Mouse (Mus musculus) urinary bladder, postnatal 14 days (tissue): ENCODE results near the gene Usp44.
A peak's percentile ranks its signal among the peaks of the same experiment; 100 is the strongest.
"Not testable (repeated sequence)": the region's sequence is repeated elsewhere in the genome, so short reads cannot be mapped to it uniquely, and the experiment has no call there.

ENCODE experiments used
- DNase-seq: peaks from one replicate; pipeline ENCODE4 v3.0.0; 2021; ENCODE audit warnings: low spot score

The Usp44 gene

DNA sequence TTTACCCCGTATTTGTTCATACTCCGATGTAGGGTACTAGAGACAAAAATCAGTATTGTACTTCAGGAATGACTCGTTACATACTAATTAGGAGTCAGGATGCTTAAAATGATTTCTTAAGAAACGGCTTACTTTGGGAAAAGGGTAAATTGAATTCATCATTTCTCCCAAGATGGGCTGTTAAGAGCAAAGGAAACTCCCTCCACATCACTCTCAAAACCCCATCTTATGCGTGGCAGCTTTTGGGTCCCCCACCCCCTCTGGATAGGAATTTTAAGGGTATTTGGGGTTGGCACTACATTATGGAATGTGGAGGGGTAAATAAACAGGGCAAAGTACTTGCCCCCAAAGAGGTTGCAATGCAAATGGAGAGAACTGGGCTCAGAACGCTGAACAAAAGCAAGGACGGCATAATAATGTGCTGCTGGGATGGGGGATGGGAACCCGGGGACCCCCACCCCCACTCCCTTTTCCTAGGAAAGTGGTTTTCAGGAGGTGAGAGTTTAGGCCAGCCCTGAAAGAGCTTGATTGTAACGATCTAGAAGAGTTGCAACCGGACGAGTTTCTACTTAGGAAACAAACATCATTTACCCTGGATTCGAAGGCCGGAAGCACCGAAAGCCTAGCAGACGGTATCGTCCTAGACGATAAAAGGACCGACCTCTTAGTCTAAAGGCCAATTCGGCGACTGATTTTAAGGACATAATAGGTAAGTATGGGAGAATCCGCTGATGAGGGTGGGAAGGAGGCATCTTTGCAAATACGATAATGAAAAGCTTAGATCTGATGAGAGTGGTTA is at the start of gene Usp44:
Usp44 (plus strand) TSS at position 625 of the 799 bp plus-strand sequence.
- DNase-seq: no peak

DNA sequence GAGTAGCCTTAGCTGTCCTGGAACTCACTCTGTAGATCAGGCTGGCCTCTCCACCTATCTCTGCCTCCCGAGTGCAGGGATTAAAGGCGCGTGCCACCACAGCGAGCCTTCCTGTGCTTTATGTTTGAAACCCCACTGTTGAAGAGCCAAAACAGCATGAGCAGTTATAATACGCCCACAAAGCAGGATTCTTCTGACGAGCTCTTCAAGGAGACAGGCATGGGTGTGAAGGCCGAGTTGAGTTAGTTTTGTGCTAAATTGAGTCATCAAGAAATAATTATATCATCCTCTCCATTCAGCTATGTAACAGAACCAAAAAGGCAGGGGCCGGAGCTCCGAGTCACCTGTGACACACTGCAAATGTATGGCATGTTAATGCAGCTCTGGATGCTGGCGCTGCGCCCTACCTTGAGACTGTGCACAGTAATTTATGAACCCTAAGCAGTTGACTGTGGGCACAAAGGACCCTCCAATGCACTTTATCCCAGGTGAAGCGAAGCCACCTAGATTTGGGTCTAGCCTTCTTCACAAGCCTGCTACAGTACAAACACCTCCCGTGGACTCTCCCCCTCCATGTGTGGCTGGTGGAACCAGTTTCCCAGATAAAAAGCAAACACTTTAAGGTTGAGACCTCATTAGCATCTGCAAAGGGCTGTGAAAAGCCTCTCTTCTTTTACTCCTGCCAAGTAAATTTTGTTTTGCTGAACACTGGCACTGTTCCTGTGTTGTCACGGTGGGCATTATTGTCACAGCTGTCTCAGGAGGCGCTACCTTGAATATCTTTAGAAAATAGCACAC is 47.9 kb upstream of the Usp44 start:
- DNase-seq: no peak

DNA sequence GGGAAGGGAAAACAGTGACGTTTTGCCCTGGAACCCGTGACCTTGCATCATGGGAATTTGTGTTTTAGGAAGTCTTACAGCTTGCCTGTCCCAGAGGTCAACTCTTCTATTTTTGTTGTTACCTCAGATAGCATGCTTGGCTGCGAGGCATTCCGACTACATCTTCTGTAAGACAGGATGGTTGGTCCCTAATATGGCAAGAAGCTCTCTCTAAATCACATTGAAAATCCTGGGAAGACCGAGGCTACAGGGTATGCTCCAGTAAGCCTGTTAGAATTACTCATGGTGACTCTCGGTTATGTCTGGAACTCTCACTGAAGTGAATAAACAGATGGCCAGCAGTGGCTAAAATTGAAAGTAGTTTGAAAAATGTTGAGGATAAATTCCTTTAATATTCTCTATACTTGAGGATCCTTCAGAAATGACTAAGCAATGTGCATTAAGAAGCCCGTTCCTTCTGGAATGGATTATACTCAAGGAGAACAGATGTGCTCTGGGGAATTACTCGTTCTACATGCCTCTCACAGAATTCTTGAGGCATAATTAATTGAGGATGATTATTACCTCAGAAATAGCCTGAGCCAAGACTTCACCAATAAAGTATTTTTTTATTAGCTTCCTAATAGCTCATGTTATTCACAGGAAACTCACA is 31.5 kb upstream of the Usp44 start:
- DNase-seq: no peak

DNA sequence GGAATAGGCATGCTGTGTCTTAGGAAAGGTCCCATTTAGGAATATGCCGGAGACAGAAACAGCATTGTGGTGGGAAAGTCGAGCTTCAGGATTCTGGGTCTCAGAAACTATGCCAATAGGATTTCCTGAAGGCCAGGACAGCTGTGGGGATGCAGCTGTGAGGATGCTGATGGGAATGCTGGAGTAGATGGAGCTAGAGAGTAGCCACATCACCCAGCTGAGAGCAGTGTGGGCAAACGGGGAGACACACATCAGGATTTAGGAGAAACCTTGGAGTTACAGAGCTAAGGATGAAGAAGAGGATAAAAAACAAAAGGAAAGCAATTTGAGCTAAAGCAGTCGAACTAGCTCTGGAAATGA is 31.0 kb upstream of the Usp44 start:
- no peak for DNase-seq

DNA sequence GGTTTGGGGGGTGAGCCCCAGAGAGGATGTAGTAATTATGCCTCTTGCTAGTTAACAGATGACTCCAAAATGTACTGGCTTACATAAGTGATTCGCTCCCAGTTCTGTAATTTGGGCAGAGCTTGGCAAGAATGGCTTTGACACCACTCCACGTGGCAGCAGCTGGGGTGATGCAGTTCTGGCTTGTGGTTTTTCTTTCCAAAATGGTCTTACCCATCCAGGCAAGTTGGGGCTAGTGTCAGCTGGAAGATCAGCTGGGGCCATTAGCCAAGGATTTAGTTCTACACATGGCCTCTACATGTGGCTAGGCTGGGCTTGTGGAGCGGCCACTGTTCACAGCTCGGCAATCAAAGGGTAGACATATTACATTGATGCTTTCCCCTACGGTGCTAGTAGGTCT is 30.5 kb upstream of the Usp44 start:
- no peak for DNase-seq

DNA sequence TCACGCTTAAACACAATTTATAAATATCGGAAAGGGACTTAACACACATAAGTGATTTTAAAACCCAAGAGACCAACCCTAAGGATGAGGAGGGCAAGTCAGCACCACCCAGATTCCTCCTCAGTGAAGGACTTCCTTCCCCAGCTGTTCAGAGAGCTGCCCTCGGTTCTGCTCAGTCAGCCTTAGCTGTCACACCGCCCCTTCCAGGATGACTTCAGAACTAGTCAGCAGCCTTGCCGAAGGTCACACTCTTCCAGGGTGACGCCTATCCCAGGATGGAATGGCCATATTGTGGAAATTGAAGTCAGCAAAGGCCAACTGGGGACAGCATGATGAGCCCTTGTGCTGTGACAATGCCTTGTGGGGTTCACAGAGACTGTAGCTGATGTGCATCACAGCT is 28.2 kb upstream of the Usp44 start:
- DNase-seq: no peak

DNA sequence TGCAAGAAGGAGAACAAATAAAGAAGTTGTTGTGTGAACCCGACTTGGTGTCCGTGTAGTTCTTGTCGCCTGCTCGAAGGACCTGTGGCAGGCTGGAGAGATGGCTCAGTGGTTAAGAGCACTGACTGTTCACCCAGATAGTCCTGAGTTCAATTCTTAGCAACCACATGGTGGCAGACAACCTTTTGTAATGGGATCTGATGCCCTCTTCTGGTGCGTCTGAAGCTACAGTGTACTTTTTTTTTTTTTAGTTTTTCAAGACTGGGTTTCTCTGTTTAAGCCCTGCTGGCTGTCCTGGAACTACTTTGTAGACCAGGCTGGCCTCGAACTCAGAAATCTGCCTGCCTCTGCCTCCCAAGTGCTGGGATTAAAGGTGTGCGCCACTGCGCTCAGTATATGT is 21.9 kb upstream of the Usp44 start:
- not testable (repeated sequence) for DNase-seq

DNA sequence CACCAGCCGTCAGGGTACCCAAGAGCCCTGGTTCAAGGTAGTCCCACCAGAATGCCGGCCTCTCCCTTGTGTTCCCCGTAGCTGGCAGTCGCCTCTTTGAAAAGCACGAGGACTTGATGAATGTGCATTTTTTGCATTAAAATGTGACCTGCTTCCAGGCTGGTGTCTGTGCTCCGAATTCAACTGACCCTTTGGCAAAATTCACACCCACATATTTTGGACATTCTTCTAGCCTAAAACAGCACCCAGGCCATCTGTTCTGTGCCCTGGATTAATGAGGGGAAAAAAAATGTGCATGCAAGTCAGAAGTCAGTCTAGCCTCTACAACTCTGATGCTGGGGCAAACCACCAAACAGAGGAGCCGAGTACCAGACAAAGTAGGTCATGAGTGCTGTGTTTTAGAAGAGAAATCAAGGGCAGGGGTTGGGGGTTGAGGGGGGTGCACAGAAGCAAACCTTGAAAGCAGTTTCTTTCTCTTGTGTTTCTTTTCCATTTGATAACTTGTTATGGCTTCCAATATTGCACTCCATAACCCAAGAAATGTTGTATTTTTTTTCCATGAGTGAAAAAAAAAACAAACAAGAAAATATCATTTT is 20.7 kb upstream of the Usp44 start:
- DNase-seq: no peak

DNA sequence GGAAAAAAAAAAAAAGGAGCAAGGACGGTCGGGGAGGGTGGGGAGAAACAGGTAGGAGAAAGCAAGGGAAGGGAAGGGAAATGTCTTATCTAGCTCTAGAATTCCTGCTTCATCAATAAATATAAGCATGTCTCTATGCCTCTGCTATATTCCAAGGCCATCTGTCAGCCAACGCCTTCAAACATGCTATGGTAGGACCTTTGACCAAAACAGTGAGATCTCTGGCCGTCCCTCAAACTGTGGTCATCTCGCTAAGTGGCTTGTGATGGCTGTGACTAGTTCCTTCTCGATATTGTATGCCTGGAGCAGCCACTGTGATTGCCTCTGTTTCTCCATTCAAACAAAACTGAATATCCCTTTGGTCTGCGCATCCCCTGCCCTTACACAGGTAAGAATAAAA is 19.3 kb upstream of the Usp44 start:
- DNase-seq: no peak

DNA sequence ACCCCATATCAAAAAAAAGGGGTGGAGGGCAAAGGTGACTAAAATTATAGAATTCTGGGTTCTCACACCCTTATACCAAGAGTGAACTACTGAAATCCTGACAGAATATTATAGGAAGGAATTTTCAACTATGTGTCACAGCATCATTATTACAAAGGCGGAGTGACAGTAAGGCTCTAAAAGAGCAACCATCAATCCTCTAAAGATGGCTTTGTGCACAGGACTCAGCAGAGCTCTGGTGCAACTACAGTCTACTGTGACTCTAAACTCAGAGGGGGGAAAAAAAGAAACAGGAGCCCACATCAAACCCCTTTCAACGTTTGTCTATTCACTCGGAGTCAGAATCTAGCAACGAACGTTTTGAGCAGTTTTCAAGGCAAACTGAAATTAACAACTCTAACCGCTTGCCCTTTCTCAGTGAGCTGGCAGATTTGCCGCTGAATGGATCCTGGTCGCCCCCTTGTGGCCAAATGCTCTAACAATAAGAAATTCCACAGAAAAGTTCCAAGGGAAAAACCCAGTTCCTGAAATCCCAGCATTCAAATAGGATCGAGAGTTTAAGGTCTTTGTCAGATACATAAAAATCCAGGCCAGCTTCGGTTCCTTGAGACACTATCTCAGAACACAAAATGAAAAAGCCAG is 18.5 kb upstream of the Usp44 start:
- peak; percentile 69 for DNase-seq

DNA sequence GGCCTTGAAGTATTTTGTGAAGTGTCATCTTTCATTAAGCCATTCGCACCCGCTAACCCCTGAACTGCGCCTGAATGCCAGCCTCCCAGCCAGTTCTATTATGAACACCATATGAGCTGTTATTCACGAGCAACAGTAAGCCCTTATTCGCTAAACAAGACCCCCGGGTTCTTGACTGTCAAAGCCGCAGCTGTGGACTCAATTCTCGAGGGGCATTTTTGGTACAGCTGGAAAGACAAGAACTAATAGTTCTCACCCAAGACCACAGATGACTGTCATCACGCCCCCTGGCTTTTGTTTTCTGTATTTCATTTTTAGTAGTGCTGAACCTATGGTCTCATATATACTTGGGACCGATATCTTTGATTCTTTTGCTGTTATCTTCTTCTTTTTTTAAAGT is 17.6 kb upstream of the Usp44 start:
- no peak for DNase-seq

DNA sequence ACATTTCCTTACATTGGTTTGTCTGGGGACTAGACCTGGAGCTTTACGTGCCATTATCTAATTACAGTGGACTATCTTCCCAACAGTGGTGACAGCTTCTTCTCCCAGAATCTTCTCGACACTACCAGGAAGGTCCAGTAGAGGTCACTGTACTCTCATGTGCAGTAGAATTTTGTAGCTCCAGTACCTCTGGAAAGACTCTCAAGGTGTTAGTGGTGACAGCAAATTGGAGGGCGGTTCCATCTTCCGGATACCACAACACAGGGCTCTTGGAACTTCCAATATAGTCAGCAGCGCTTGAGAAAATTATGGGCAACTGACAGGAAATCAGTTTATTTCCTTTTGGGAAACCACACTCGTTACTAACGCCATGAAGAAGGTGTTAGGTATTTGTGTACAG is 12.7 kb upstream of the Usp44 start:
- DNase-seq: peak; percentile 71

DNA sequence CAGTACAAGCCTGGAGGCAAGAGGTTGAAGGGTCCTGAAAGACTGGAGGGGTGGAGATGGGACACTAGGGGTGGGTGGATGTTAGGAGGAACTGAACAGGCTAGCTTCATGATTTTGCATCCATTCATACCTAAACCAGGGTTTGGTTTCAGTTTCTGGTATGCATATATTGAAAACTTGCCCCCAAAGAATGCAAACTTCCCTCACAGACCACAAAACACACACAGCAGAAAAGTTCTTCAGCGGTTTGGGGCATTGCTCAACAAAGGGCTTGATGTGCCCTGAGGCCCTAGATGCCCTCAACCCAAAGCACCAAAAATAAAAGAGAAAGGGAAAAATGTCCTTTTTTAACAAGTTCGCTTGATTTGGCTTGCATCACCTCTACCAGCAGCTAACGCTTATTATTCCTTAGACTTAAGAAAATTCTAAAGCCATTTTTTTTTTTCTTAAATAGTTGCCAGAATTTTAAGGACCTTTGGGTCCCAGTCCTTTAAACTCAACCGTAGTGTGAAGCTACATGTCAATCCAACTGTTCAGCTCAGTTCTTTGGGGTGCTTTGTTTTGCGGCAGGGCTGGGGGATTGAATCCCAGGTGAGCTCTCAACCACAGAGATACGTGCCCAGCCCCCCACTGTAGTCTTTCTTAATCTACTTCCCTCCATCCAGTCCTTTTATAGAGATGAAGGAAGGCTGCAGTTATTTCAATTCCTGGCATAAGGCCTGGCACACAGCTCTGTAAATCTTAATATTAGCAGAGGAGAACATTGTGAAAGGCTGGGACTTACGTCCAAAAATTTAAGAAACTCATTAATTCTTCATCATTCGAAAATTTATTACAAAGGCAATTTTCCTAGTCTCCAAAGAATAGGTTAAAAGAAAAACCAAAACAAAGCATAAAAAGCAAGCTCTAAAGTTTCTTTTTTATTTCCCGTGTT is 1.2 kb upstream of the Usp44 start:
- DNase-seq: no peak

DNA sequence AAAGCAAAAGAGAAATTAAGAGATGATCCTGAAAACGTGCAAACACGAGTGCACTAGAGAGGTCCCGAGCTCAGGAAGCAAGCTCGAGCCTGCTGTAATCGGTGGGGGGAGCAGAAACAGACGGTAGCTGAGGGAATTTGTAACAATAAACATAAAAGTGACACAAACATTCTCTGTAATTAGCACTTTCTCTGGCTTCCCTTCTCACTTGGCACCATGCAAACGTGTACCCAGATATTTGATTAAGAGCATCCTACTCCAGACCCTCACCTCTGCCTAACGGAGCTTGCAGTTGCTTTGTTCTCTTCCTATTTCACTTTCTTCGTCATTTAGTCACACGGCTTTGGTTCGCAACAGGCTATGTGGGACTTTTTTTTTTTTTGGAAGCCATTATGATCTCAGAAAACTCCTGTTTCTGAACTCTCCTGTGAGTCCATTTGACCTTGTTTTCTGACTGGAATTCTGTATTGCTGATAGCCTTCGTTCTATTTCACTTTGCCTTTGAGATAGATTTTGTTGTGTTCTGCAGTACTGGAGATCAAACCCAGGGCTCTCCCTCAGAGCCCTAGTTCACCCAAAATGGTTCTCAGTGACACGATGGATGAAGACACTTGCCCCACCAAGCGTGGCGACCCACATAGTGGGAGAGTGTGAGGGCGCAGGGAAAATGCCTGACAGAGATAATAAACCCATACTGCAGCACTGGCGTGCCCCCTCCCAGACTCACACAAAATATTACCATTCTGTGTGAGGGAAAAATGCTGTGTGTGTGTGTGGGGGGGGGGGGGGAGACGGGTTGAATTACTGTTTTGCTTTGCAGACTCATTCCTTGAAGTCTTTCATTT is 597 bp downstream of the Usp44 start:
- DNase-seq: no peak

DNA sequence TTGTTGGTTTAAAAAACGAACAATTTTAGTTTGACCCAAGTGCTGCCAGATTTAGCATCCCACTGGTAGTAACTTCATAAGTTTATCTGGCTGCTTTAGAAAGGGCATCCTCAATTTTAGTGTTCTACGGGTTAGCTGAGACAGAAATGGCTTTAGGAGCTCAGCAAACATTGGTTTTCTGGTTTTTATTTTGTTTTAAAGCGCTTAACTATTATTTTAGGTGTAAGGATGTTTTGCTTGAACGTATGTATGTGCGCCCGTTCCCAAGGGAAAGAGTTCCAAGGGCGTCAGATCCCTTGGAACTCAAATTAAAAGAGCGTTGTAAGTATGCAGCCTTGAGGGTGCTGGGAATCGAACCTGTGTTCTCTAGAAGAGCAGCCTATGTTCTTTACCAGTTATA is 1.5 kb downstream of the Usp44 start:
- DNase-seq: no peak

DNA sequence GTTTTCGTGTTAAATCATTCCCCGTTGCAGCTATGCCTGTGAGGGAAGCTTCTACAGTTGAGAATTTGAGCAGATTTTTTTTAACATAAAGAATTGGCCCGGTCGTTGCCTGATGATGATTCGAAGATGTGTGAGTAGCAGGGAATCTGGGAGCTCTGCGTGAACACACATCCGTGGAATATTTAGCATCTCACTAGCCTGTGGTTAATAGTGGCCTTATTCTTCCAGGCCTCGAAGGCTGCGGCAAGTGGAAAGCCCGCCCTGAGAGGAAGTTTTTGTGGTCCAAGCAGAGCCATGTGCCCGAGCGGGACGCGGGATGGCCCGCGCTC is 2.0 kb downstream of the Usp44 start:
- DNase-seq: no peak

DNA sequence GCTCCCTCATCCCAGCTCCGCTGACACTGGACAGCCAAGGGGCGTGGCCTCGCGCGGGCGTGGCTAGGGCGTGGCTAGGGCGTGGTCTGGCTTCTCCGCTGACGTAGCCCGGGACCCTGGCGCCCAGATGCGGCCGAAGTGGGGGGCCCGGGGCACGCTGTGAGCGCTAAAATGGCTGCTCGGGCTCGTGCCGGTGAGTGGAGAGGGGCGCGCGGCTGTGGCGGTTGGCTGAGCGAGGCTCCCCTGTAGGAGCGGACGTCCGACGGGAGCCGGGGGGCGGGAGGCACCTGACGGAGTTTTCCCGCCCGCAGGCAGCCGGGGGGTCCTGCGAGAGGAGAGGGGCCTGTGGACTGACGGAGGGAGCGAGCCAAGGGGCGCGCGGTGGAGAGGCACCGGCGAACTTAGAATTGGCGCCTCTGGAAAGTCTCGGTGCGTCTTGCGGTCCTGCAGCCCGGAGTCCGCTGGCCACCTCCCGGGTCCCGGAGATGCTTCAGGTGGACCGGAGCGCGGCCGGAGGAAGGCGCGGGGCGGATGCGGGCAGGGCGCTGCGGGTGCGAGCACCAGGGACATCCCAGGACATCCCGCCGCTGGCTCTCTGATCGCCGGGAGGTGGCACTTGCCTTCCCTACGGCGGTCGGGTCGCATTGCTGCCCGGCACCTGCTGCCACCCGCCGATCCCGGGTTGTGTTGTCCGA is 2.5 kb downstream of the Usp44 start:
- peak; percentile 55 for DNase-seq

DNA sequence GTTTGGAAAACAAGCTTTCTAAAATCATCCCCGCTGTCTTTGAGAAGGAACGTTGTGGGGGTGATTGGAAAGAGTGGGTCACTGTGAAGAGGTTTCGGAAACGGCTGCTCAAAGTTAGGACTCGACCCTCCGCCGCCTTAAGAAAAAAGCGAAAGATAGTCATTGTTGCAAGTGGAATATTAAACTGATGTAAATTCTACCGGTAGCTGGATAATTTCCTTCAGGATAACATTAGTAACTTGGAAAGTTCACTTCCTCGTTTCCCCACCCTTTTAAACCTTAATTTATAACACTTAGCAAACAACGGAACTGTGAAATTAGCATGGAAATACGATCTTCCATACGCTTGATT is 3.0 kb downstream of the Usp44 start:
- no peak for DNase-seq

DNA sequence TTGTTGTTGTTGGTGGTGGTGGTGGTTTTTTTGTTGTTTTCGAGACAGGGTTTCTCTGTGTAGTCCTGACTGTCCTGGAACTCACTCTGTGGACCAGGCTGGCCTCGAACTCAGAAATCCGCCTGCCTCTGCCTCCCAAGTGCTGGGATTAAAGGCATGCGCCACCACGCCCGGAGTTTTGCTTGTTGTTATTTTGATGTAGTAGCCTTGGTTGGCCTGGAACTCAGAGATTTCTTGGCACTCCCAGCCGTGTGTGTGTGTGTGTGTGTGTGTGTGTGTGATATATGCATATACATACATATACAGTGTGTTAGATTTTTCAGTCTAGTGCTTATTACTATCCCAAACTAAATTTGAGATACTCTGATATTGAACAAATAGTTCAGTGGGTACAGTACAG is 3.8 kb downstream of the Usp44 start:
- DNase-seq: not testable (repeated sequence)

DNA sequence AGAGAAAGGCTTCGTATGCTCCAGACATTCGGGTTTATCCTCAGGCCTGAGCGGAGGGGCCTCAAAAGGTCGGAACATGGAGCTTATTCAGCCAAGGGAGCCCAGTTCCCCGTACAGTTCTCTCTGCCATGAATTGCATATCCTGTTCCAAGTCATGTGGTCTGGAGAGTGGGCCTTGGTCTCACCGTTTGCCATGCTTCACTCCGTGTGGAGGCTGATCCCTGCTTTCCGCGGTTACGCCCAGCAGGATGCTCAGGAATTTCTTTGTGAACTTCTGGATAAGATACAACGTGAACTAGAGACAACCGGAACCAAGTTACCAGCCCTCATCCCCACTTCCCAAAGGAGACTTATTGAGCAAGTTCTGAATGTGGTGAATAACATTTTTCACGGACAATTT is 15.4 kb downstream of the Usp44 start:
- no peak for DNase-seq
